Mouse (Mus musculus) left cerebral cortex, adult 2 months (tissue): Measurements from ENCODE around the gene Pde4d. TPM values are rescaled to one million over a fixed set of nuclear protein-coding genes. Genes with fewer than 3 reads are reported as not detected.

Source experiments
- DNase-seq, 2 experiments: peaks; one replicate each; pipeline ENCODE4 v3.0.0; 2021 to 2022; ENCODE audit warnings: low spot score in 2 of 2, mixed read lengths in 1 of 2; ENCODE audit errors: extremely low spot score in 1 of 2
- H3K27ac ChIP-seq: fragments of 200-600 bp; 2 replicates; pipeline ENCODE4 v1.8.1; 2022
- H3K4me3 ChIP-seq: fragments of 200-600 bp; 2 replicates; pipeline ENCODE4 v1.8.1; 2022
- CTCF ChIP-seq: fragments of 200-600 bp; IDR thresholded peaks from 2 replicates; pipeline ENCODE4 v1.8.1; 2022; ENCODE audit warnings: antibody characterized with exemption, mild to moderate bottlenecking, moderate library complexity
- intact Hi-C: fragments of 180-260 bp; cut with DNase I; formaldehyde crosslinking; loops from one replicate; pipeline ENCODE4 v1.15.1; 2025
- total RNA-seq, 2 experiments: library from RNA; stranded (reverse); gene quantifications; 2 replicates each; pipeline ENCODE4 v1.2.3; 2021

The Pde4d gene
- total RNA-seq, 2 experiments from 2014 or later: 116 to 121 TPM

DNA sequence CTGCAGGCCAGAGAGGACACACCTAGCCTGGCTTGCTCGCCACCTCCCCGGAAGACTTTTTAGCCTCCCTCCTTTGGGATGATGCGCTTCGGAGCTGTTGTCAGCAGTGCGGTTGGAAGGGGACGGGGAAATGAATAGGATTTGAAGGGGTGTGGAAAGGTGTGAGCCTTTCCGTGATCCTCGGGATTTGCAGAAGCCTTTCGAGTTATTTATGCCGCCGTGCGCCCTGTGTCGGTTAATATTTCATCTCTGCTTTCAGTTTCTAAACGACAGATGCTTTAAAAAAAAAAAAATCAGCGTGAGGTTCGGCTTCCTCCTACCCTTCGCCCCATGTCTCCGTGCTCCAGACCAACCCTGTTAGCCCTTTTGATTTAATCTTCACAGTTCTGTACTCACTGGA, 1096.6 kb downstream of the Pde4d start:
- H3K4me3 ChIP-seq: peak overlapping the region; percentile 16
- DNase-seq: no peak
- TF ChIP-seq CTCF: no peak
- H3K27ac ChIP-seq: no peak overlapping the region
- intact Hi-C loops: loop anchor here (2.0 kb wide), 1 partner anchor 106 kb away; no protein-coding TSS in a partner anchor

GRCm38 (mm10) chr13:109547006-109547587, 1097.3 kb downstream of the Pde4d start:
- Histone ChIP-seq H3K27ac (no peak overlapping the region), H3K4me3 (no peak overlapping the region)
- DNase-seq: no peak
- no peak for TF ChIP-seq CTCF
- intact Hi-C loops: loop anchor here (1.0 to 2.0 kb wide), 3 partner anchors 106 to 318 kb away; no protein-coding TSS in a partner anchor

DNA sequence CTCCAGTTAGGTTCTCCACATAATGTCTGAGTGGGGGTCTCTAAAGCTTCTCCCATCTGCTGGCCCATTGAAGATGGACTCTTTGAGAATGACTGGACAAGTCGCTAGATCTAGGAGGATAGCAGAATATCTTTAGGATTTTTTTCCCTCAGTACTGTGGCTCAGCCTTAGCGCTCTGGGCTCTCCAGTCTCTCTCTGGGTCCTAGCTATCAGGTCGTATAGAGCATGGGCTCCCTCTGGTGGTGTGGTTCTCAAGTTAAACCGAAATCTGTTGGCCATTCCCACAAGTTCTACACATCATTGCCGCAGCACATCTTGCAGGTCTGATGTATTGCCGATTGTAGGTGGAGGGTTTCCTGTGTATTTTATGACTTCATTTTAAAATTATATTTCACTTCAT, 1098.0 kb downstream of the Pde4d start:
- H3K27ac ChIP-seq: no peak overlapping the region
- no peak overlapping the region for H3K4me3 ChIP-seq
- TF ChIP-seq CTCF: peak; percentile 72
- peak; percentile 78 to 80 for DNase-seq
- intact Hi-C loops: loop anchor here (1.0 to 2.0 kb wide), 3 partner anchors 107 to 318 kb away; no protein-coding TSS in a partner anchor

DNA sequence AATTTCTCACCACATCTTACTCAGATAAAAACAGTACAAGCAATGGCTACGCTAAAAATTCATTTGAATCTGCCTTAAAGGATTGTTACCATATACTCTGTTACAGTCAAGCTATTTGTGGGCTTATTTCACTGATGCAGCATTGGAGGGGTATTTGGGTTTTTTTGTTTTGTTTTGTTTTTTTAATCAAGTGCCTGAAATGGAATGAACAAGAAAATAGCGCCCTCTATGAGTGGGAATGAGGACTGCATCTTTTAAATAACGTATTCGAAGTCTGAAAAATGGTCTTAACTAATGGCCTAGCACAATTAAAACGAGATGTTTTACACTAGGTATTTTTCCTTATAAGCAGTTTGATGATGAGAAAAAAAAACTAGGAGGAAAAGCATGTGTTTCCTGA, 1098.5 kb downstream of the Pde4d start:
- intact Hi-C loops: no loop called here
- peak; percentile 53 for TF ChIP-seq CTCF
- no peak overlapping the region for H3K27ac ChIP-seq
- no peak for DNase-seq
- H3K4me3 ChIP-seq: no peak overlapping the region

GRCm38 (mm10) chr13:109548771-109549555, 1099.2 kb downstream of the Pde4d start:
- intact Hi-C loops: no loop called here
- DNase-seq: no peak
- no peak for TF ChIP-seq CTCF
- Histone ChIP-seq H3K4me3 (no peak overlapping the region), H3K27ac (no peak overlapping the region)

DNA sequence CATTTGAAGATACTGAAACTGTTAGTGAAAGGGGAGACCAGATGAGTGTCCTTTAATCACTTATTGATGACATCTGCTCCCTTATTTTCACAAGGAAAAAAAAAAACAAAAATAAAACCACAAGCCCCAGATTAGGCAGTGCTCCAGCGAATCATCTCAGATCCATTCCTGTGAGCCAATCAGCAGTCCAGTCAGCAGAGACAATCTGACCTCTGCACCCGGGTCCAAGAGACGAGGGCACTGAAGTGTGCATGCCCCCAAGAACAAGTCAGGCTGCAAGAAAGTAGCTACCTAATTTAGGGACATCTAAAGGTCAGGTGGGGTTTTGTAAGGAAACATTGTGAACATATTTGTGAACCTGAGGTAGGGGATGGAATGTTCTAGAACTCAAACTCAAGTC, 1102.1 kb downstream of the Pde4d start:
- TF ChIP-seq CTCF: no peak
- Histone ChIP-seq H3K27ac (no peak overlapping the region), H3K4me3 (no peak overlapping the region)
- DNase-seq: no peak
- intact Hi-C loops: no loop called here

- no peak for DNase-seq
- TF ChIP-seq CTCF: no peak
- intact Hi-C loops: loop anchor here (5.0 kb wide), 1 partner anchor 202 kb away; no protein-coding TSS in a partner anchor
- no peak overlapping the region for H3K27ac ChIP-seq
- no peak overlapping the region for H3K4me3 ChIP-seq
Measured at GRCm38 (mm10) chr13:109555513-109555912, 1105.8 kb downstream of the Pde4d start.

DNA sequence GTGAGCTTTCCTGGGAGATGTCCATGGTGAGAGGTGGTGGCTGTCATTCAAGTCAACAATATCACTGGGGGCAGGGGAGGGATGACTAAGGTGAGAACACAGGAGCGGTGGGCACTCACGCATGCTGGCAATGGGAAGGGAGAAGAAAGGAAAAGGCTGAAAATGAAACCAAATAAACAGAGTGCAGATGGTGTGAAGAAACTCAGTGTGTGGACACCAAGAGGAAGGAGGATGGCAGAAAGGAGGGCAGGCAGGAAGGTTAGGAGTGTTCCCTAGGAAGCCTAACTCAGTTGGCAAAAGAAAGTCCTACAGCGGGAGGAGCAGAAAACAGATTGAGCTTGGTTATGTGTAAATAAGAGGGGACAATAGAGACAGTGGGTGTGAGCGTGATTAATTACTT, 1107.1 kb downstream of the Pde4d start:
- intact Hi-C loops: loop anchor here (5.0 kb wide), 1 partner anchor 200 kb away; no protein-coding TSS in a partner anchor
- Histone ChIP-seq H3K27ac (no peak overlapping the region), H3K4me3 (no peak overlapping the region)
- TF ChIP-seq CTCF: no peak
- DNase-seq: no peak

DNA sequence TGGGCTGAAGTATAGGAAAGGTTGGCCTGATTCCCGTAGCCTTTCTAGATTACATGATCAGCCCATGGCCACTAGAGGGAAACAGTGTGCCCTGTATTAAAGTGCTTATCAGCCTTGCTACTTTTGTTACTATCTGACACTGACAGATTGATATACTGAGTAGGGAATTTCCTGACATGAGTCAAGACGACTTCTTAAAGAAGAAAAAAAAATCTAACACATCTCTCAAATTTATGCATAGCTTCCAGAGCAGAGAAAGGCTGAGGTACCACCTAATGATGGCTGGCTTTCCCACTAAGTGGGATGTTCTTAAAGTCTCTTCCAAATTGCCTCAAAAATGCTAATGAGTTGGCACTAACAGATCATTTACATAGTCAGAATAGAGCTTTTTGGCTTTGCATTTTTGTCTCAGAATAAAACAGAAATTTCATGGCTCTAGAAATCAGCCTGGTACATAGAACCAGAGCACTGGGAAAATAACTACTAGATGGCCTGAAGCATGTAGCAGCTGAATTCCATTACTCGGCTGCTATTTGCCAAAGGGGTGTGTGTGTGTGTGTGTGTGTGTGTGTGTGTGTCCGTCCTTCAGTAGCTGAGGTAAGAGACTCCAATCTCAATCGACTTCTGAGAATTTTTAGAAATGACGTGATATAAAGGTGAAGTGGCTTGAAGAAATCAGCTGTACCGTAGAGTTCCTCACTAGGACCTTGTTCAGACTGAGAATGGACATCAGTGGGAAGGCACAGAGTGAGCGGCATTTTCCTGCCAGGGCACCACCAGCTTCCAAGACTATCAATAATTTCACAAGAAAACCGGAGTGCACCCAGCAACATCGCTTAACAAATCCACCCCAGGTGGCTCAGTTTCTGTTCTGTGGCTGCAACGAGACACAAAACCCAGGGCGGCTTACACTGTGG, 1108.9 kb downstream of the Pde4d start:
- peak; percentile 70 for TF ChIP-seq CTCF
- Histone ChIP-seq H3K27ac (peak overlapping the region; percentile 55; the same call in 1 of the 2 replicates), H3K4me3 (no peak overlapping the region)
- DNase-seq: peak in 1 of 2 experiments; percentile 26
- intact Hi-C loops: loop anchor here (2.0 to 5.0 kb wide), 2 partner anchors 50 to 199 kb away; no protein-coding TSS in a partner anchor

DNA sequence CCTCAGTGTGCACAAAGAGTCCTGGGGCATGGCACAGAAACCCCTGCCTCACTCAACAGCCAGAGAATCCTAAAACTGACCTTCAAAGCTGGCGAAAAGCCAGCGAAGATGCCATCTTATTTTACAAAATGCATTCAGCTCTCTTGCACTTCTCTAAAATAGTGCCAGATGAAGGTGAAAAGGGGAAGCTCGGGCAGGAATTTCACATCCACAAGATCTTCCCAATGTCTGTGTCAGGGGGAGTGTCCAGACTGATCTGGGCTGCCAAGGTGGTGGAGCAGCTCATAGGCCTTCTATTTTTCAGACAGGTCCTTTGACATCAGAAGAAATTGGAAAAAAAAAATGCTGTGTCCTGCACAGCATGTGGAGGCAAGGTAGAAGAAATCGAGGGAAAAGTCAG, 1110.5 kb downstream of the Pde4d start:
- H3K27ac ChIP-seq: no peak overlapping the region
- intact Hi-C loops: no loop called here
- no peak overlapping the region for H3K4me3 ChIP-seq
- no peak for DNase-seq
- no peak for TF ChIP-seq CTCF

DNA sequence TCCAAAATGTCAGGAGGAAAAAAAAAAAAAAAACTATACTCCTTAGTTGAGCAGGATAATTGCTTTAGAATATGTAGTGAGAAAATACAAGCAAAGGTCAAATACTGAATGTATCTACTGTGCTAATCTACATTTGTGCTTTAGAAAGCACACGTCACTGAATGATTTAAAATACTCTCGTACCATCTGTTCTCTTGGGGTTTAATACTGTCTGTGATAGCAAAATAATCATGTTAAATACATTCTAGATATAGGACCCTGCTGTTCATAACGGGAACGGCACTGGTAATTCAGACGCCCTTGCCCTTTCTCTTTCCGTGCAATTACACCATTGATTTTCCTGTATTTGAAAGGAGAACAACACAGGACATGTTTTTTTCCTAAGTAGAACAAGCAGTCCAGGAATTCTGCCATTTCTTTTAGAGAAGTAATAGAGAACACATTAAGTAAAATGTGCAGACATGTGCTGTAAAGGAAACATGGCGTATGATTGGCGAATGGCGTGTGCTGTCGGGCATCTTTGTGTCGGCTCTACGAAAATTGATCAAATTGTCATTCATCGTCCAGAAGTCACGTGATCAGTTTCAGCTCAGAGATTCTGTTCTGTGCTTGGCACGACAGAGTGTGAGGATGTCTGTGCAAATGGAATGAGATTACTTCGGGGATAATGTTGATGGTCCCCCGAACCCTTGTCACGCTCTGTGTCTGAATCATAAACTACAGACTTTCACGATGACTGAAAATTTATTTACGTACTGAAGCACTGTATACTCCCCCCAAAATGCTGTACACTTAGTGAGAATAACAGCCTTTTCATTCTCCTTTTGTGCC, 1119.1 kb downstream of the Pde4d start:
- peak overlapping the region; percentile 75 for H3K27ac ChIP-seq
- H3K4me3 ChIP-seq: peak overlapping the region; percentile 35
- intact Hi-C loops: no loop called here
- no peak for DNase-seq
- TF ChIP-seq CTCF: no peak; the same call in none of the 2 replicates
